Mouse (Mus musculus) heart, adult 8-10 months (tissue): Measurements from ENCODE around the gene Gpr161. TPM values are rescaled to one million over a fixed set of nuclear protein-coding genes. Genes with fewer than 3 reads are reported as not detected.
"Not testable (repeated sequence)": the region's sequence is repeated elsewhere in the genome, so short reads cannot be mapped to it uniquely, and the experiment has no call there.

ENCODE experiments used
- DNase-seq: peaks from one replicate; pipeline ENCODE4 v3.0.0; 2022; ENCODE audit warnings: low spot score
- total RNA-seq, 4 experiments: library from RNA; stranded (reverse); gene quantifications; 2 replicates each; pipeline ENCODE4 v1.2.4; 2022

The Gpr161 gene
- total RNA-seq, 4 experiments from 2014 or later: 1.0 to 1.8 (median 1.2) TPM

DNA sequence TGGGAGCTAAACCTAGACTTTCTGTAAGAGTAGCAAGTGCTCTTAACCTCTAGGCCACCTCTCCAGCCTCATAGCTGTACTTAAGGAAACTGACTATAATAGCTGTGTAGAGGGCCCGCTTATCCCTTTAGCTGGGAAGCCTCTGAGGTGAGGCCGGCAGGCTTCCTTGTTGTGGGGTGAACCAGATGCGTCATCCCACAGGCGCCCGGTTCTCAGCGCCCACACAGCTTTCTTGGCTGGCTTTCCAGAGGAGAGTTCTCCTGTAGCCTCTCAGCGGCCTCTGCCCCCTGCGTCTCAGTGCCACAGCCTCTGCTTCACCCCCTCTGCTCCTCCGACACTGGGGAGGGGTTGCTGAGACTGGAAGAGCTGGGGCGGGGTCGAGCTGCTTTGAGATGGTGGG lies 20.8 kb downstream of the Gpr161 start:
- DNase-seq: no peak

DNA sequence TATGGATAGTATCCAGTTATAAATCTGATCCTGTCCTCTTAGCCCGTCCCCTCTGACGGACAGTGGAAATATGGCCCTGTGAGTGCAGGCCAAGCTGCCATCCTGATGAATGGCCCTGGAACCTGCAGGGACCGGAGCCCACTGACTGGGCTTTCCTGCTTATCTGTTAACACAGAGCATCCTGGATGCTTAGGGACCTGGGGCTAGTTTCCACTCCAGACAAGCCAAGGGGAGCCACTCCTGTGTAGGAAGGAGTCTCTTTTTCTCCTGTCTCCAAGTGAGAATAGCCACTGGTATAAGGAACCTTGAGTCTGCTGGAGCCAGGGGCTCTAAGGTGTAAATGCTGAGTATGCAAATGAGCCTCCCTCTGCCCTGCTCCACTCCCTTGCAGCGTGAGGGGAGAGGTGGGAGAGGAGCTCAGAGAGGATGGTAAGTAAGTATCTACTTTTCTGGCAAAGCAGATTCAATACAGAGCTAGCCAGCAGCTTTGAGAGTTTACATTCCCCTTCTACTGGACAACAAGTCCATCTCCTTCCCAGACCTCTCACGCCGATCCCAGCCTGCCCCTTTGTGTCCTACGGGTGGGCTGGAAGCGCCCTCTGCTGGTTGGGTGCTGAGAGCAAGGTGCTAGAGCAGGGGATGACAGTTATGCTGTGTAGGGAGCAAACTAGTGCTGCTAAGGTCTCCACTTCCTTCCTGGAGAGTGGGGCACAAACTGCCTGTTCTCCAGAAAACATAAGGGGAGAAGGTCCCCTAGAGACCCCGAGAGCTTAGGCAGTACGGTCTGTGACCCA lies 24.7 kb downstream of the Gpr161 start:
- DNase-seq: peak; percentile 73

DNA sequence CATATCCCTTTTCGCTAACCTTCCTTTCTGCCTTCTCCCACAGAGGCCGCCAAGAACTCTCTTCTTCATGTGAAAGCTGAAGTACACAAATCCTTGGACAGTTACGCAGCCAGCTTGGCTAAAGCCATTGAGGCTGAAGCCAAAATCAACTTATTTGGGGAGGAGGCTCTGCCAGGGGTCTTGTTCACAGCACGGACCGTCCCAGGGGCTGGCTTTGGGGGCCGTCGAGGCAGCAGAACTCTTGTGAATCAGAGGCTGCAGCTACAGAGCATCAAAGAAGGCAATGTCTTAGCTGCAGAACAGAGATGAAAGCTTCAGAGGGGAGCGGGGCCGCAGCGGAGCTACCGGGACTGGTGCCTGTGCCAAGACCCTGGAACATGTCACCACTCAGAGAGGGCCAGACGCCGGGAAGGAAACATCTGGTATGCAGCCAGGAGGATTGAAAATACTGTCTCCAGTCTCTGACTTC lies 25.8 kb downstream of the Gpr161 start:
- peak; percentile 55 for DNase-seq

DNA sequence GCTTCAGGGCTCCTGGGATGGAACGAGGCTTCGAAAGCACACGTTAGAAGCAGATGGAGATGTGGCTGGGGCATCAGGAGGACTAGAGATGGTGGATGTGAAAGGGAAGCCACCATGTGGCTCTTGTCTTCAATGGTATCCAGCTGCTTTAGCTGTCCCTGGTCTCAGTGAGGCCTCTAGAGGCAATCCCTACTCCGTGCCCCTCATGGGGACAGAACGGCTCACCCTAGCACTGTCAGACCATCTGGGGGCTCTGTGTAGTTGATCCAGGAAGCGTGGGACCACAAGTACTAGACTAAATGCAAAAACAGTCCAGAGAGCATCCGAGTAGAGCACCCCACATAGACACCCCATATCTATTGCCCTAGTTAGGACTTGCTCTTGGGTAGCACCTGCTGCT lies 26.3 kb downstream of the Gpr161 start:
- DNase-seq: no peak

GRCm38 (mm10) chr1:165322934-165323333 lies 27.3 kb downstream of the Gpr161 start:
- no peak for DNase-seq

- no peak for DNase-seq
Observed at GRCm38 (mm10) chr1:165327370-165327769, 31.8 kb downstream of the Gpr161 start.

DNA sequence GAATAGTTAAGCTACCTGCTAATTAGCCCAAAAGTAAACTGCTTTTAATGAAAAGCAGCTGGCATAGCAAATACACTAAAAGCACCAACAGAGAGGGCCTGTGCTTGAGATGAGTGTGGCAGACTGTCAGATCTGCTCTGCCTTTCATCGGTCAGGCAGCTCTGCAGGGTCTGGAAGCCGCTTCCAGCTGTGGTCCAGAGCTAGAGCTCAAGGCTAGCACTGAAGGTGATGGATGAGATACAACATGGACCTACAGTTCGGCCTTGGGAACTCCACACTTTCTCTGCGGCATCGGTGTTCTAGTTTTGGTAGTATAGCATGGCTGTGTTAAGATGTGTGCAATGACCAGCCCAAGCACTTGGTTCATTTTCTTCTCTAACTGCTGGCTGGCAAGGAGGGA lies 32.2 kb downstream of the Gpr161 start:
- DNase-seq: no peak

- DNase-seq: not testable (repeated sequence)
Observed at GRCm38 (mm10) chr1:165328384-165329289, 33.0 kb downstream of the Gpr161 start.

- DNase-seq: no peak
Observed at GRCm38 (mm10) chr1:165330859-165331258, 35.3 kb downstream of the Gpr161 start.

DNA sequence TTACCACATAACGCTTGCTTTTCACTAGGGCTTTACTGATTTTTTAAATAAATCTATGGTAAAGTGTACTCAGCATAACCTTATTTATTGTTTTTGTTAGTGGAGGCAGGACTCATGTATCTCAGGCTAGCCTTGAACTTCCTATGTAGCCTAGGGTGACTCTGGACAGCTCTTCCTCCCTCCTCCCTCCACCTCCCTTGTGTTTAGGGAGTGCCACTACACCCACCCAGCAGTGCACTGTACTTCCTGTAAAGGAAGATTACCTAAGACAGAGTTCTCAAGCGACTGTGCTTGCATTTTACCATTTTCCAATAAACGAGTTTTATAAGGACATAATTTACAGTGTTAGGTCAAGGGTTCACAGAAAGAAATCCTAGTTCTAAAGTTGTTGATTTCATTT lies 37.2 kb downstream of the Gpr161 start:
- no peak for DNase-seq

DNA sequence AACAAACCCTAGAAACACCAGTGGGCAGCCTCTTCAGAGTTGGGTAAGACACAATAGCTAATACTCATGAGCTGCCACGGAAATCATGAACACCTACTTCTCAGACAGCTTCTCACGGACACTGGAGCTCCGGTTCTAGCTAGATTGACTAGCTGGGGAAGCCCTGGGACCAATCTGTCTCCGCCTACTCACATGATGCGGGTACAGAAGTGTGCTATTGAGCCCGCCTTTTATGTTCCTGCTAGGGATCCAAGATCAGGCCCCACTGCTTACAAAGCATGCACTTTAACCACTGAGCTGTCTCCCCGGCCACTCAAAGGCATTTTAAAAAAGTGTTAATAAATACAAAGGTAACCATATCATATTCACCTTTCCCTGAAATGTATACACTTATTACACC lies 46.5 kb downstream of the Gpr161 start:
- no peak for DNase-seq

DNA sequence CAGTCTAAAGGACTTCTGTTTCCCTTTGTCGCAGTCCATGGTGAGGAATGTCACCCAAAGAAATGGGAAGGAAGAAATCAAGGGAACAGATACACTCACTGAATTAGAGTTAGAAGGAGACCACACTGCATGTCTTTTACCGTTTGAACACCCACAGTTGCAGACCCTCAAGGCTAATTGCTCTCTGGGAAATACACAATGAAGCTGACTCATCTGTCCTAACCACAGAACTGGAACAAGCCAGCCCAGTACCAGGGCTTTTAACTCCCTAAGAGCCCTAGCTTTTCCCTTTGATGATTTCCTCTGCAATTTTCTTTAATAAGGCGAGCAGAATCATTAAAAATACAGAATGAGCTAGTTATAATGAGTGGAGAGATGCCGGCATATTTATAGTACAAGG lies 48.9 kb downstream of the Gpr161 start:
- DNase-seq: no peak

DNA sequence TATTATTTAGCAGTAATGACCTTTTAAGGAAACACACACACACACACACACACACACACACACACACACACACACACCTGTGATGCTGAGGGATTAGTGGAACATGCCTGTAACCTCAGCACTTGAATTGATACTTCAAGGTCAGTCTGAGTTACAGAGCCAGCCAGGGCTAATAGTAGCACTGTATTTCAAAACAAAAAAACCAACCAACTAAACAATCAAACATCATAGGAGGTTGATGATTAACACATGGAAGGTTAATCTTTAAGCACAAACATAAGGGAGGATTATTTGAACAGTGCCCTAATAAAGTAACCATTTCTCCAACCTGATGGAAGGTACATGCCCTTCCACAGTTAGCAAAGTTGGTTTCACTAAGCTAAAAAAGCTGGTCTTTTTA lies 53.0 kb downstream of the Gpr161 start:
- no peak for DNase-seq

DNA sequence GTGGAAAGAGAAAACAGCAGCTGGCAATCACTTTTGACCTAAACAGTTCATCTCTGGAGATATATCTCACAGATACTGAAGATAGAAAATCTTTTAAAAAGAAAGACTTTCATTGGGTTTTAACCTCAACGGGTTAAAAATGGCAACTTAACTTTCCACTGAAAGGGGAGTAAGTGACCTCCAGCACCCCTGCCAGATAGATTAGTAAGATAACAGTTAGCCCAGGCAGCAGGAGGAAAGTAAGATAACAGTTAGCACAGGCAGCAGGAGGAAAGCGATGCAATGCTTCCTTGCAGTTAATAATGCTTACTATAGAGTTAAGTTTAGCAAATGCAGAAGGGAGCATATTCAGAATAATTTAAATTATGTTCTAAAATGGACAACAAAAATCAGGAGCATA lies 60.8 kb downstream of the Gpr161 start:
- DNase-seq: no peak

GRCm38 (mm10) chr1:165363271-165363670 lies 67.7 kb downstream of the Gpr161 start:
- no peak for DNase-seq

DNA sequence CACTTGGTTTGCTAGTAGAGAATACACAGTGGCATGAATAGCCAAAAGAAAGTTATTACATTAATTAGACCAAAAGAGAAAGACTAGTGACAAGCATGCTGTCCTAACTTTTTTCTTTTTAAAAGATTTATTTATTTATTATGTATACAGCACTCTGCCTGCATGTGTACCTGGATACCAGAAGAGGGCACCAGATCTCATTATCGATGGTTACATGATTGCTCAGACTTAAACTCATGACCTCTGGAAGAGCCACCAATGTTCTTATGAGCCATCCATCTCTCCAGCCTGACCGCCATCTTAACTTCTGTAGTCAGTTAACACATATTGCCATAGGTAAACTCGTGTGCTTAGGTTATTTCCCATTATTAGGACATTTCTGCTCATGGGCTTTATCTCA lies 69.5 kb downstream of the Gpr161 start:
- DNase-seq: no peak

DNA sequence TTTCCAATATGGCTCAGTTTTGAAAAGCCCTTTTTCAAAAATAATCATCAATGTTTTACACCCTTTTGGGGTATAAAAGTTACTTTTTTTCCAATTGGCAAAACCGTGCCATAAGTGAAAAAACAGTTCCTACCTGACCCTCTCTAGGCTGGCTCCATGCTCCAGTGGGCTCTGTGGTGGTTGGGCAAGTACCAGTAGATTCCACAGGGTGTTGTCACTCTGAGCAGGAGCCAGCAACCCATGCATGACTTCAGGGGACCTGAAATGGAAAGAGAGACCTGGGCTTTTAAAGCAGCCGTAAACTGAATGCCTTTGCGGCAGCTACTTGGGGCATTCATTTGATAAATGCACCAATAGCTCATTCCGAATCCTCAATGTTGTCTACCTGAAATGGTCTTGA lies 75.4 kb downstream of the Gpr161 start:
- no peak for DNase-seq

DNA sequence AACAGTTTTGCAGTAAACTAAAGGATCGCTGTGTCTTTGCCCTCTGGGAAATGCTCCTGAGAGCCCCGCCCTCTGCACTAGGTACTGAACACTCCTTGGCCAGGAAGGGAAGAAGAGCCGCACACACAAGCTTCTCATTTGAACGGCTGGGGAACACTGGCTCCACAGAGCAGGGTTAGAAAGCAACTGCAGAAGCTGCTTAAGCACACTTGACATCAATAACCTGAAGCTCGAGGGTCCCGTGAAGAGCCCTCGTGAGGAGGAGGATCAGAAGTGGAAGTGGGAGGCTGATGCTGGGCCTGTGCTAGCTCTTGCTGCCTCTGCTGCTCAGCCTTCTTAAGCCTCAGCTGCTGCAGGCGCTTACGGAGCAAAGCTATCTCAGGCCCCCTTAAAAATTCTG lies 78.2 kb downstream of the Gpr161 start:
- no peak for DNase-seq
